Mouse (Mus musculus): Measurements from ENCODE around the gene Lsm14a. TPM values are rescaled to one million over a fixed set of nuclear protein-coding genes. Genes with fewer than 3 reads are reported as not detected.
A peak's percentile ranks its signal among the peaks of the same experiment; 100 is the strongest.

Lsm14a gene
- polyA plus RNA-seq, 1 experiment: 55.9 TPM

- H3K4me3 ChIP-seq (ENCODE audit: insufficient read depth, low read length): no peak overlapping the region
- H3K4me1 ChIP-seq (ENCODE audit: control insufficient read depth, insufficient read depth, low read length): peaks cover 8% of the 10 kb centered on the region; the same call in 1 of the 2 replicates
- TF ChIP-seq CTCF (IDR thresholded peaks at IDR 0.05; ENCODE audit: extremely low read depth, insufficient read depth, low read length) (no peak), POLR2A (IDR thresholded peaks at IDR 0.05; ENCODE audit: extremely low read depth, insufficient read depth, low read length) (no peak)
- H3K27ac ChIP-seq (ENCODE audit: insufficient read depth, low read length): peak overlapping the region; percentile 80; the same call in 1 of the 2 replicates
Measured at GRCm38 (mm10) chr7:34305454-34305853, 87.7 kb downstream of the Lsm14a start.

- Histone ChIP-seq H3K27ac (ENCODE audit: insufficient read depth, low read length) (no peak overlapping the region), H3K4me1 (ENCODE audit: control insufficient read depth, insufficient read depth, low read length) (peaks cover 3% of the 10 kb centered on the region; the same call in 1 of the 2 replicates), H3K4me3 (ENCODE audit: insufficient read depth, low read length) (no peak overlapping the region)
- no peak for TF ChIP-seq CTCF (IDR thresholded peaks at IDR 0.05; ENCODE audit: extremely low read depth, insufficient read depth, low read length)
- no peak for TF ChIP-seq POLR2A (IDR thresholded peaks at IDR 0.05; ENCODE audit: extremely low read depth, insufficient read depth, low read length)
Measured at GRCm38 (mm10) chr7:34302651-34303050, 90.5 kb downstream of the Lsm14a start.

DNA sequence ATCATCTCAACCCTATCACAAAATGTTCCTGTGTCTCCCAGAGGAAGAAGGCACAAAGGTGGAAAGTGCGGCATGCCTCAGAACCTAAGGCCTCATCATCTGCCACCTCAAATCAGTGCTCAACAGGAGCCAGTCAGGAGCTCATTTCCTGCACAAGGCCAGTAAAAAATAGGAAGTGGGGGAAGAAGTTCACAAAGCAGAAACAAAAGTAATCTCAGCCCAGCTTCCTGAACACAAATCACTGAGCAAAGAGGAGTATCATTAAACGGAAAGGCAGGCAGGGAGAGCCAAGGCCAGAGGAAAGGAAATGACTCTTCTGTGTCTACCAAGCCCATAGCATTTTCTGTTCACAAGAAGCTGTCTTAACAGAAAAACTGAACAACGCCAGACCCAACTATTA lies 91.2 kb downstream of the Lsm14a start:
- Histone ChIP-seq H3K4me3 (ENCODE audit: insufficient read depth, low read length) (no peak overlapping the region), H3K4me1 (ENCODE audit: control insufficient read depth, insufficient read depth, low read length) (peaks cover 3% of the 10 kb centered on the region; the same call in 1 of the 2 replicates), H3K27ac (ENCODE audit: insufficient read depth, low read length) (0 out of 2 replicates have a peak overlapping the region, but pooled peaks have one; percentile 10)
- TF ChIP-seq POLR2A (IDR thresholded peaks at IDR 0.05; ENCODE audit: extremely low read depth, insufficient read depth, low read length) (no peak), CTCF (IDR thresholded peaks at IDR 0.05; ENCODE audit: extremely low read depth, insufficient read depth, low read length) (no peak)

DNA sequence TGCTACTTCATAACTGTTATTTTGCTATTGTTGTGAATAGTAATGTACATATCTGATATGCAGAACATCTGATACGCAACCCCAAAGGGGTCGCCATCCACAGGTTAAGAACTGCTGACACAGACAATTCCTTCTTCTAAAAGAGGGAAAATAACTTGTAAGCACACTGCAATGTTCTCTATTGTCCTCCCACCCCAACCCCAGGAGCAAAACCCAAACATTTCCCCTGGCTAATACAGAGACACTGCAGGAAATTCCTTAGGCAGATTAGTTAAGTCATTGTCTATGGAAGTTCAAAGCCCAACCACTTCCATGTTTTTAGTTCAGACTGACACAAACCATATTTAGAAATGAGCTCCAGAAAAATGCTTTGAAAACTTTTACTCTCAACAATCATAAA lies 94.3 kb downstream of the Lsm14a start:
- Histone ChIP-seq H3K4me1 (ENCODE audit: control insufficient read depth, insufficient read depth, low read length) (no peaks in the 10 kb centered on the region; the same call in 1 of the 2 replicates), H3K27ac (ENCODE audit: insufficient read depth, low read length) (no peak overlapping the region), H3K4me3 (ENCODE audit: insufficient read depth, low read length) (no peak overlapping the region)
- TF ChIP-seq POLR2A (IDR thresholded peaks at IDR 0.05; ENCODE audit: extremely low read depth, insufficient read depth, low read length) (no peak), CTCF (IDR thresholded peaks at IDR 0.05; ENCODE audit: extremely low read depth, insufficient read depth, low read length) (no peak)

DNA sequence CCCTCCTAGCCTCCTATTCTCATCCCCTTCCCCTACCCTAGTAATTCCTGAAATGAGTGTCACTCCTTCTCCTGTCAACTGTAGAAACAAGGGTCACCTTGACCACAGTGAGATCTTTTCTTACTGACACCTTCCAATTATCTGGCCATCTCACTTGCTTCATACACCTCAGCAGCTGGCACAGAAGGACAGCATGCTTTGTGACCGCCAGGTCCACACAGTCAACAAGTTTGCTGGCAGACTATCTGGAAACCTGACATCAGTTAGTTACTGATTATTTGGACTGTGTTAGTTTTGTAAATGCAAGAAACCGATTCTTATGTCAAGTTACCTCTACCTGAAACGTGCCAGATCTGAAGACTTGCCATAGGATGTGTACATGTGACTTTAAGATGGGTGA lies 97.0 kb downstream of the Lsm14a start:
- no peaks in the 10 kb centered on the region for H3K4me1 ChIP-seq (ENCODE audit: control insufficient read depth, insufficient read depth, low read length)
- no peak overlapping the region for H3K27ac ChIP-seq (ENCODE audit: insufficient read depth, low read length)
- no peak overlapping the region for H3K4me3 ChIP-seq (ENCODE audit: insufficient read depth, low read length)
- TF ChIP-seq CTCF (IDR thresholded peaks at IDR 0.05; ENCODE audit: extremely low read depth, insufficient read depth, low read length) (no peak), POLR2A (IDR thresholded peaks at IDR 0.05; ENCODE audit: extremely low read depth, insufficient read depth, low read length) (no peak)

Other genes with a start within 250 kb of the Lsm14a start
- gene Uba2, start 223.7 kb downstream of the Lsm14a start, polyA plus RNA-seq (2012; rRNA removed): 97.3 and 99.8 TPM in 2 replicates
- gene Pdcd2l, start 196.7 kb downstream of the Lsm14a start, polyA plus RNA-seq (2012; rRNA removed): 28.3 and 30.5 TPM in 2 replicates
- 708 and 714 TPM in 2 replicates for gene Gpi1, start 163.0 kb downstream of the Lsm14a start, polyA plus RNA-seq (2012; rRNA removed)
- not detected in 2 replicates for gene Gm6096, start 142.3 kb downstream of the Lsm14a start, polyA plus RNA-seq (2012; rRNA removed)
- 30.6 and 32.0 TPM in 2 replicates for gene 4931406P16Rik, start 79.8 kb downstream of the Lsm14a start, polyA plus RNA-seq (2012; rRNA removed)